Mouse (Mus musculus) leukemia stem cell, adult 10-12 weeks (primary cell): ENCODE data around the gene Il12b. TPM values are rescaled to one million over a fixed set of nuclear protein-coding genes. Genes with fewer than 3 reads are reported as not detected.

Experiments used
- polyA plus RNA-seq: library from polyadenylated mRNA; stranded (reverse); fragments of >175 nt; gene quantifications from 2 replicates; pipeline ENCODE4 v1.2.3, GENCODE M21; 2012; ENCODE audit warnings: low replicate concordance

Il12b gene
- 0.15 TPM in 1 of 2 replicates, not detected in the other for polyA plus RNA-seq

DNA sequence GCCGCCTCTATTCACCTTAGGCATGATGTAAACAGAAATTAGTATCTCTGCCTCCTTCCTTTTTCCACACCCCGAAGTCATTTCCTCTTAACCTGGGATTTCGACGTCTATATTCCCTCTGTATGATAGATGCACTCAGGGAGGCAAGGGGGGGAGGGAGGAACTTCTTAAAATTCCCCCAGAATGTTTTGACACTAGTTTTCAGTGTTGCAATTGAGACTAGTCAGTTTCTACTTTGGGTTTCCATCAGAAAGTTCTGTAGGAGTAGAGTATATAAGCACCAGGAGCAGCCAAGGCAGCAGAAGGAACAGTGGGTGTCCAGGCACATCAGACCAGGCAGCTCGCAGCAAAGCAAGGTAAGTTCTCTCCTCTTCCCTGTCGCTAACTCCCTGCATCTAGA lies at the start of gene Il12b:
Il12b (plus strand) TSS at position 301 of the 400 bp plus-strand sequence.

Other genes with a start within 250 kb of the Il12b start
- 1.6 and 5.6 TPM in 2 replicates for gene Ublcp1, start 70.4 kb downstream of the Il12b start, polyA plus RNA-seq
- gene Rnf145, start 118.9 kb downstream of the Il12b start, polyA plus RNA-seq, result 105 and 221 TPM in 2 replicates
- gene Ebf1, start 217.3 kb downstream of the Il12b start, polyA plus RNA-seq, result 6.4 and 12.2 TPM in 2 replicates